Mouse (Mus musculus) small intestine, adult 2 months (tissue): ENCODE measurements around the gene Jagn1.

Experiments
- CTCF ChIP-seq: fragments of 200-500 bp; IDR thresholded peaks from 2 replicates; pipeline ENCODE4 v1.5.1; 2012; ENCODE audit warnings: low read depth, mild to moderate bottlenecking, control low read depth, inconsistent platforms, low read length, moderate library complexity, mixed read lengths; ENCODE audit not compliant: insufficient replicate concordance, insufficient read length; ENCODE audit errors: extremely low read depth
- POLR2A ChIP-seq: fragments of 200-500 bp; IDR thresholded peaks from 2 replicates; pipeline ENCODE4 v1.6.1; 2012; ENCODE audit warnings: low read depth, mild to moderate bottlenecking, control low read depth, inconsistent platforms, low read length, moderate library complexity

GRCm38 (mm10) chr6:113410001-113410400 lies 32.4 kb upstream of the Jagn1 start:
- TF ChIP-seq CTCF = no peak
- no peak for TF ChIP-seq POLR2A
